Mouse (Mus musculus) erythroblast, embryonic 14.5 days (primary cell): Measurements from ENCODE around the gene Adsl.

Experiments used
- GATA1 ChIP-seq: IDR thresholded peaks from 2 replicates; pipeline ENCODE4 v1.6.1; 2012; ENCODE audit warnings: low read length, inconsistent platforms, mixed read lengths
- TAL1 ChIP-seq: IDR thresholded peaks from 3 replicates; pipeline ENCODE4 v1.6.1; 2012; ENCODE audit warnings: low read length, inconsistent platforms, mixed read lengths

DNA sequence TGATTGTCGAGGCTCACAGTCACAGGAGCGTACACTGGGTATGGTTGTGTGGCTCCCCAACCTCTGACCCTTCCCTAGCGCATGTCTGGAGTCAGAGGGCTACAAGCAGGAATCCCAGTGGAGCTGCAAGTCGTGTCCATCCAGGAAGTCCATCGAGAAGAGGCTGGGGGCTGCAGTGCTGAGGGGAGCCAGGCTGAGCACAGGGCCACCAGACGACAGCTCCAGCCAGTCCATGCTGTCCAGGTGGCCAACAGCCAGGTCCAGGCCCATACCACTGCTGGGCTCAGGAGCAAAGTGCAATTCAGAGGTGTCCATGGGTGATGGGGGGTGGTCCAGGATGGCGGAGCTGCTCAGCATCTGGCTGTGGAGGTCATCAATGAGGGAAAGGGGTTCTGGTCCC is 64.9 kb downstream of the Adsl start:
- TF ChIP-seq GATA1 (no peak), TAL1 (no peak)
